8 mouse cellular contexts compared by ENCODE assay signal in genomic region chr17:83972026-83972425, GRCm38 (mm10).
A peak's percentile ranks its signal among the peaks of the same experiment; 100 is the strongest.
DNase-seq lines count a peak whose midpoint lies in the region; ATAC-seq and TF ChIP-seq lines count a peak whose summit lies in the region.

No protein-coding gene starts in this region.

- H3K4me3 ChIP-seq in kidney, adult 2 months (ENCODE audit: insufficient read depth, low read depth, low read length), result no peak overlapping the region
- H3K4me3 ChIP-seq in forebrain, embryonic 13.5 days, result no peak overlapping the region
- no peak overlapping the region for H3K4me3 ChIP-seq in midbrain, embryonic 12.5 days

- TF ChIP-seq POLR2A in kidney, adult 2 months (IDR thresholded peaks at IDR 0.05; ENCODE audit: low read depth, low read length), result no peak
- no peak for TF ChIP-seq POLR2A in brain, embryonic 14.5 days (IDR thresholded peaks at IDR 0.05; ENCODE audit: borderline replicate concordance, extremely low read depth, insufficient read depth, insufficient read length, poor library complexity, severe bottlenecking)

- ATAC-seq in forebrain, embryonic 13.5 days, result peak; percentile 74; the same call in 1 of the 2 replicates
- peak; percentile 92 for ATAC-seq in midbrain, embryonic 12.5 days (ENCODE audit: low FRiP score, low read depth)
- ATAC-seq in cerebellum, adult (ENCODE audit: insufficient number of reproducible peaks, low FRiP score, low TSS enrichment), result no peak

- peak; percentile 44 for DNase-seq in kidney, postnatal 10 days
- no peak for DNase-seq in kidney, adult 2 months
- DNase-seq in brain, embryonic 14.5 days (ENCODE audit: low read depth), result peak; percentile 80
- DNase-seq in spleen, postnatal 14 days (ENCODE audit: low spot score in 2 of 2), result no peak
- DNase-seq in MN1 (ENCODE audit: low spot score), result no peak

- no peak overlapping the region for H3K27ac ChIP-seq in kidney, adult 2 months (ENCODE audit: insufficient read depth, low read depth, low read length)
- no peak overlapping the region for H3K27ac ChIP-seq in forebrain, embryonic 13.5 days
- 0 out of 2 replicates have a peak overlapping the region, but pooled peaks have one; percentile 35 for H3K27ac ChIP-seq in midbrain, embryonic 12.5 days (replicated peaks)

- H3K27me3 ChIP-seq in kidney, adult 2 months (replicated peaks; ENCODE audit: control insufficient read depth, insufficient read depth, low read length), result no peaks in the 10 kb centered on the region
- H3K27me3 ChIP-seq in forebrain, embryonic 13.5 days, result no peaks in the 10 kb centered on the region
- H3K27me3 ChIP-seq in midbrain, embryonic 12.5 days, result no peaks in the 10 kb centered on the region

- H3K4me1 ChIP-seq in kidney, adult 2 months (ENCODE audit: control insufficient read depth, insufficient read depth, low read length), result 0 out of 2 replicates have a peak, but pooled peaks cover 2% of the 10 kb centered on the region
- H3K4me1 ChIP-seq in forebrain, embryonic 13.5 days, result peaks cover 7% of the 10 kb centered on the region
- peaks cover 8% of the 10 kb centered on the region for H3K4me1 ChIP-seq in midbrain, embryonic 12.5 days

- H3K9me3 ChIP-seq in forebrain, embryonic 13.5 days (replicated peaks), result no peaks in the 10 kb centered on the region
- H3K9me3 ChIP-seq in midbrain, embryonic 12.5 days, result no peaks in the 10 kb centered on the region

- no peaks in the 10 kb centered on the region for H3K36me3 ChIP-seq in kidney, adult 2 months (ENCODE audit: control insufficient read depth, insufficient read depth, low read length)
- no peaks in the 10 kb centered on the region for H3K36me3 ChIP-seq in forebrain, embryonic 13.5 days (ENCODE audit: poor library complexity, severe bottlenecking)
- H3K36me3 ChIP-seq in midbrain, embryonic 12.5 days, result no peaks in the 10 kb centered on the region

- no peak overlapping the region for H3K4me2 ChIP-seq in forebrain, embryonic 13.5 days
- H3K4me2 ChIP-seq in midbrain, embryonic 12.5 days (replicated peaks), result no peak overlapping the region

- 49% methylated on average over 5 of the region's 5 CpGs for WGBS in kidney, adult 2 months
- 4% methylated on average over 5 of the region's 5 CpGs for WGBS in forebrain, embryonic 13.5 days
- 15% methylated on average over 5 of the region's 5 CpGs for WGBS in midbrain, embryonic 12.5 days

- no peak overlapping the region for H3K9ac ChIP-seq in forebrain, embryonic 13.5 days
- H3K9ac ChIP-seq in midbrain, embryonic 12.5 days (replicated peaks), result no peak overlapping the region

- TF ChIP-seq CTCF in kidney, adult 2 months (conservative IDR thresholded peaks at IDR 0.05; ENCODE audit: insufficient read depth, insufficient read length, low read depth, low read length), result no peak; the same call in 1 of the 2 replicates
- TF ChIP-seq CTCF in brain, embryonic 14.5 days (IDR thresholded peaks at IDR 0.05; ENCODE audit: borderline replicate concordance, extremely low read depth, insufficient read depth, insufficient read length), result peak; percentile 18; the same call in 1 of the 2 replicates

Comparison
In these comparisons a context has a peak if more than half of its experiments do, and no peak if none do; other contexts are left out.
1. DNase-seq: peak in kidney, postnatal 10 days (single experiment) and brain, embryonic 14.5 days (single experiment); none in kidney, adult 2 months (single experiment), spleen, postnatal 14 days (0 of 2) and MN1 (single experiment).